Mouse (Mus musculus): ENCODE measurements around the gene Cygb. TPM values are rescaled to one million over a fixed set of nuclear protein-coding genes. Genes with fewer than 3 reads are reported as not detected.

Cygb gene
- polyA plus RNA-seq, 1 experiment from 2014 or later, result 5.8 TPM

- H3K4me2 ChIP-seq (ENCODE audit: low read length), result no peak overlapping the region
Measured at GRCm38 (mm10) chr11:116661291-116661947, 7.3 kb upstream of the Cygb start.

GRCm38 (mm10) chr11:116660181-116660580 is 6.1 kb upstream of the Cygb start:
- no peak overlapping the region for H3K4me3 ChIP-seq (ENCODE audit: control insufficient read depth in 1 of 2, insufficient read depth in 1 of 2, low read depth in 1 of 2, low read length in 2 of 2)
- H3K27ac ChIP-seq (replicated peaks in 1 of 2; ENCODE audit: control insufficient read depth in 1 of 2, insufficient read depth in 1 of 2, low read depth in 2 of 2, low read length in 2 of 2), result no peak overlapping the region
- peaks cover 36 to 62% of the 10 kb centered on the region in 2 experiments for H3K4me1 ChIP-seq (ENCODE audit: control insufficient read depth in 2 of 2, insufficient read depth in 2 of 2, low read length in 2 of 2)
- no peak overlapping the region for H3K4me2 ChIP-seq (ENCODE audit: low read length)
- H3K36me3 ChIP-seq (ENCODE audit: control insufficient read depth, insufficient read depth, low read length), result no peaks in the 10 kb centered on the region
- 43% methylated on average over 9 of the region's 9 CpGs for WGBS
- H3K9ac ChIP-seq (ENCODE audit: low read length), result no peak overlapping the region
- ATAC-seq (ENCODE audit: insufficient number of reproducible peaks, insufficient read depth, low FRiP score, low read depth), result no peak
- 0 out of 2 replicates have a peak, but pooled peaks cover 5% of the 10 kb centered on the region for H3K27me3 ChIP-seq (ENCODE audit: control insufficient read depth, insufficient read depth, low read length)
- no peaks in the 10 kb centered on the region for H3K9me3 ChIP-seq (ENCODE audit: control insufficient read depth, low read length)

More at GRCm38 (mm10) chr11:116661291-116661947, 7.3 kb upstream of the Cygb start:
- Histone ChIP-seq H3K4me3 (ENCODE audit: control insufficient read depth in 1 of 2, insufficient read depth in 1 of 2, low read depth in 1 of 2, low read length in 2 of 2) (no peak overlapping the region), H3K9ac (ENCODE audit: low read length) (no peak overlapping the region), H3K4me1 (ENCODE audit: control insufficient read depth in 2 of 2, insufficient read depth in 2 of 2, low read length in 2 of 2) (peaks cover 38 to 57% of the 10 kb centered on the region in 2 experiments), H3K27ac (replicated peaks in 1 of 2; ENCODE audit: control insufficient read depth in 1 of 2, insufficient read depth in 1 of 2, low read depth in 2 of 2, low read length in 2 of 2) (0 out of 4 replicates have a peak overlapping the region, but pooled peaks of 1 of the 2 experiments have one; percentile 10), H3K9me3 (ENCODE audit: control insufficient read depth, low read length) (no peaks in the 10 kb centered on the region), H3K36me3 (ENCODE audit: control insufficient read depth, insufficient read depth, low read length) (no peaks in the 10 kb centered on the region), H3K27me3 (ENCODE audit: control insufficient read depth, insufficient read depth, low read length) (0 out of 2 replicates have a peak, but pooled peaks cover 5% of the 10 kb centered on the region)
- WGBS, result 26% methylated on average over 13 of the region's 13 CpGs
- ATAC-seq (ENCODE audit: insufficient number of reproducible peaks, insufficient read depth, low FRiP score, low read depth), result no peak

- peaks cover 36 to 63% of the 10 kb centered on the region in 2 experiments for H3K4me1 ChIP-seq (ENCODE audit: control insufficient read depth in 2 of 2, insufficient read depth in 2 of 2, low read length in 2 of 2)
- WGBS, result 71% methylated on average over 15 of the region's 15 CpGs
- no peak for ATAC-seq (ENCODE audit: insufficient number of reproducible peaks, insufficient read depth, low FRiP score, low read depth)
- H3K4me3 ChIP-seq (ENCODE audit: control insufficient read depth in 1 of 2, insufficient read depth in 1 of 2, low read depth in 1 of 2, low read length in 2 of 2), result no peak overlapping the region
- no peak overlapping the region for H3K9ac ChIP-seq (ENCODE audit: low read length)
- H3K27ac ChIP-seq (replicated peaks in 1 of 2; ENCODE audit: control insufficient read depth in 1 of 2, insufficient read depth in 1 of 2, low read depth in 2 of 2, low read length in 2 of 2), result no peak overlapping the region
- no peaks in the 10 kb centered on the region for H3K9me3 ChIP-seq (ENCODE audit: control insufficient read depth, low read length)
- peaks cover 15% of the 10 kb centered on the region for H3K27me3 ChIP-seq (ENCODE audit: control insufficient read depth, insufficient read depth, low read length)
- H3K36me3 ChIP-seq (ENCODE audit: control insufficient read depth, insufficient read depth, low read length), result no peaks in the 10 kb centered on the region
- H3K4me2 ChIP-seq (ENCODE audit: low read length), result no peak overlapping the region
Measured at GRCm38 (mm10) chr11:116659027-116659621, 5.0 kb upstream of the Cygb start.

GRCm38 (mm10) chr11:116658238-116658637 is 4.1 kb upstream of the Cygb start:
- Histone ChIP-seq H3K4me2 (ENCODE audit: low read length) (peak overlapping the region; percentile 57), H3K9me3 (ENCODE audit: control insufficient read depth, low read length) (no peaks in the 10 kb centered on the region), H3K4me3 (ENCODE audit: control insufficient read depth in 1 of 2, insufficient read depth in 1 of 2, low read depth in 1 of 2, low read length in 2 of 2) (no peak overlapping the region), H3K9ac (ENCODE audit: low read length) (peak overlapping the region; percentile 13; the same call in 1 of the 2 replicates), H3K27ac (replicated peaks in 1 of 2; ENCODE audit: control insufficient read depth in 1 of 2, insufficient read depth in 1 of 2, low read depth in 2 of 2, low read length in 2 of 2) (peak overlapping the region; percentile 73 to 74), H3K4me1 (ENCODE audit: control insufficient read depth in 2 of 2, insufficient read depth in 2 of 2, low read length in 2 of 2) (peaks cover 36 to 62% of the 10 kb centered on the region in 2 experiments), H3K27me3 (ENCODE audit: control insufficient read depth, insufficient read depth, low read length) (peaks cover 21% of the 10 kb centered on the region), H3K36me3 (ENCODE audit: control insufficient read depth, insufficient read depth, low read length) (no peaks in the 10 kb centered on the region)
- 69% methylated on average over 10 of the region's 10 CpGs for WGBS
- ATAC-seq (ENCODE audit: insufficient number of reproducible peaks, insufficient read depth, low FRiP score, low read depth), result no peak

GRCm38 (mm10) chr11:116657311-116658223 is 3.5 kb upstream of the Cygb start:
- H3K36me3 ChIP-seq (ENCODE audit: control insufficient read depth, insufficient read depth, low read length), result no peaks in the 10 kb centered on the region
- peak; percentile 86 for ATAC-seq (ENCODE audit: insufficient number of reproducible peaks, insufficient read depth, low FRiP score, low read depth)
- WGBS, result 9% methylated on average over 22 of the region's 22 CpGs
- peak overlapping the region; percentile 27 to 47 for H3K4me3 ChIP-seq (ENCODE audit: control insufficient read depth in 1 of 2, insufficient read depth in 1 of 2, low read depth in 1 of 2, low read length in 2 of 2)
- H3K27ac ChIP-seq (replicated peaks in 1 of 2; ENCODE audit: control insufficient read depth in 1 of 2, insufficient read depth in 1 of 2, low read depth in 2 of 2, low read length in 2 of 2), result peak overlapping the region; percentile 73 to 93
- H3K4me2 ChIP-seq (ENCODE audit: low read length), result peak overlapping the region; percentile 57
- no peaks in the 10 kb centered on the region for H3K9me3 ChIP-seq (ENCODE audit: control insufficient read depth, low read length)
- H3K4me1 ChIP-seq (ENCODE audit: control insufficient read depth in 2 of 2, insufficient read depth in 2 of 2, low read length in 2 of 2), result peaks cover 36 to 56% of the 10 kb centered on the region in 2 experiments
- H3K27me3 ChIP-seq (ENCODE audit: control insufficient read depth, insufficient read depth, low read length), result peaks cover 28% of the 10 kb centered on the region
- peak overlapping the region; percentile 51 for H3K9ac ChIP-seq (ENCODE audit: low read length)

- Histone ChIP-seq H3K27ac (replicated peaks in 1 of 2; ENCODE audit: control insufficient read depth in 1 of 2, insufficient read depth in 1 of 2, low read depth in 2 of 2, low read length in 2 of 2) (peak overlapping the region in 1 of 2 experiments; percentile 73; a peak in 2 of 4 replicates), H3K4me2 (ENCODE audit: low read length) (peak overlapping the region; percentile 57; the same call in 1 of the 2 replicates), H3K4me1 (ENCODE audit: control insufficient read depth in 2 of 2, insufficient read depth in 2 of 2, low read length in 2 of 2) (peaks cover 27 to 47% of the 10 kb centered on the region in 2 experiments), H3K9ac (ENCODE audit: low read length) (peak overlapping the region; percentile 5; the same call in 1 of the 2 replicates), H3K27me3 (ENCODE audit: control insufficient read depth, insufficient read depth, low read length) (peaks cover 33% of the 10 kb centered on the region), H3K36me3 (ENCODE audit: control insufficient read depth, insufficient read depth, low read length) (no peaks in the 10 kb centered on the region), H3K4me3 (ENCODE audit: control insufficient read depth in 1 of 2, insufficient read depth in 1 of 2, low read depth in 1 of 2, low read length in 2 of 2) (no peak overlapping the region), H3K9me3 (ENCODE audit: control insufficient read depth, low read length) (no peaks in the 10 kb centered on the region)
- WGBS, result 48% methylated on average over 16 of the region's 16 CpGs
- no peak for ATAC-seq (ENCODE audit: insufficient number of reproducible peaks, insufficient read depth, low FRiP score, low read depth)
Measured at GRCm38 (mm10) chr11:116656348-116657191, 2.5 kb upstream of the Cygb start.

All from heart, embryonic 14.5 days (tissue).